Mouse (Mus musculus): ENCODE data around the gene Ptprn.

GRCm38 (mm10) chr1:75225473-75225872, 38.8 kb downstream of the Ptprn start:
- TF ChIP-seq CTCF (IDR thresholded peaks at IDR 0.05; ENCODE audit: control insufficient read depth, insufficient read depth, insufficient read length) (no peak), USF1 (IDR thresholded peaks at IDR 0.05; ENCODE audit: low read depth) (no peak)
